Mouse (Mus musculus) heart, postnatal 36 days (tissue): ENCODE measurements around the gene Igf1r. TPM values are rescaled to one million over a fixed set of nuclear protein-coding genes. Genes with fewer than 3 reads are reported as not detected.

ENCODE experiments used
- DNase-seq, 2 experiments: peaks; one replicate each; pipeline ENCODE4 v3.0.0; 2021 to 2022
- intact Hi-C: fragments of 180-260 bp; cut with DNase I; formaldehyde crosslinking; loops from one replicate; pipeline ENCODE4 v1.15.1; 2025
- total RNA-seq, 2 experiments: library from RNA; stranded (reverse); gene quantifications; 2 replicates each; pipeline ENCODE4 v1.2.3; 2021

Igf1r gene
- total RNA-seq, result 10 to 100 TPM; 15.4 to 21.1 TPM

GRCm38 (mm10) chr7:67952777-67953700 is at the start of gene Igf1r:
Igf1r (plus strand) TSS chr7:67952827.
- intact Hi-C loops, result loop anchor here (10.0 kb wide), 1 partner anchor 278 kb away; no protein-coding TSS in a partner anchor

GRCm38 (mm10) chr7:67906358-67906757 is 46.3 kb upstream of the Igf1r start:
- intact Hi-C loops, result no loop called here
- DNase-seq, result no peak

More at GRCm38 (mm10) chr7:67952777-67953700, at the start of gene Igf1r:
- DNase-seq, result peak; percentile 52 to 67

DNA sequence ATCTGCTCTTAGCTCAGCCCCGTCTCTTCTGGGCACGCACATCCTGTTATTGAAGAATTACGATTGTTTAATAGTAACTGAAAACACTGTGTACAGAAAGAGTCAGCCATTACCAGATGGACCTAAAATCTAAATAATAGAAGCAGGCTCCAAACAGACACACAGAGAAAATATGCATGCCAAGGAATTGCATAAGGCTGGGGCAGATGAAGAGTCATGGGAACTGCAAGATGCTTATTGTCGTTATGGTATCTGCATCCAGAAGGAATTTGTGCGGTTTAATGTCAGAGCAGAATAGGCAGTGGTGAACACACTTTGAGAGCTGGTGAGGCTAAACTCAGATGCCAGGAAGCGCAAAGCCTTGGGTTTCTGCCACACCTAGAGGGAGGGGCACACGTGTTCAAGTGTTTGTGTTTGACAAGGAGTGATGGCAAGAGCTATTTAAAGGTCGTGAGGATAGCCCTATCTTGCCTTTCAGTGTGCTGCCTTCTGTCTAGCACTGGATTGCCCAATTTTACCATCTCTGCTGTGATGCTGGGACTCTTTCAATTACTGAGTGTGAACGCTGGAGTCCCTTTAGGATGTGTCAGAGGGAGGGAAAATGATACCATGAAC is 44.7 kb upstream of the Igf1r start:
- intact Hi-C loops, result no loop called here
- DNase-seq, result no peak

GRCm38 (mm10) chr7:67910528-67910927 is 42.1 kb upstream of the Igf1r start:
- intact Hi-C loops, result no loop called here
- DNase-seq, result no peak

DNA sequence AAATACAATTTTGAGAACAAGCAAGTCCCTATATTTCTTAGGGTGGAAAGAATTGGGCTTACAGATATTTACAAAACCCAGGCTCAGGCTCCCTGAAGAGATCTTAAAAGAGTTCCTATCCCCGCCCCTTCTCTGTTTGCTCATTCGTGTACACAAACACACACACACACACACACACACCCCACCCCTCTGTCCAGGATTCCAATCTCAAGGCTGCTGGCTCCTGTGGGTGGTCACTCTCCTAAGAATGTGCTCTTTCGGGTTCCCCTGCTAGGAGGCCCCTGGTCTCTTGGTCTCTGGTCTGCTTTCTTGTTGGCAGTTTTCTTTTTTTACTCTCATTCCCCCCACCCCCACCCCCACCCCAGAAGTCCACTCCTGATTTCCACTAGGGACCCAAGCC is 41.7 kb upstream of the Igf1r start:
- DNase-seq, result no peak
- intact Hi-C loops, result no loop called here

DNA sequence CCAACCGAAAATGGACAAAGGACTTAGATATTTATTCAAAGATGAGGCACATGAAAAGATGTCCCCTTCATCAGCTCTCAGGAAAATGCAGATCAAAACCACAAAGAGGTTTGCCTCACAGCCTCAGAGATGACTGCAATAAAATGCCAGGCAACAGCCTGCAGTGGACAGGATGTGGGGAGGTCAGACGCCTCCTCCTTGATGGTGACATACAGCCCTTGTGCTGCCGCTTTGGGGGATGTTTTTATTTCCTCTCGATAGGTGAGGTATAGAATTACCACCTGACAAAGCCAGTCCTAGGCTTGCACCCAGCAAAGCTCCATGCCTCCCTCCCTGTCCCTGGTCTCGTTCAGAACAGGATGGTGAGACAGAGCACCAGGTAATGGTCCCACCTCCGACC is 40.8 kb upstream of the Igf1r start:
- intact Hi-C loops, result no loop called here
- no peak for DNase-seq

- DNase-seq, result no peak
- intact Hi-C loops, result no loop called here
Observed at GRCm38 (mm10) chr7:67916960-67917359, 35.7 kb upstream of the Igf1r start.

- intact Hi-C loops, result no loop called here
- DNase-seq, result no peak
Observed at GRCm38 (mm10) chr7:67917753-67918152, 34.9 kb upstream of the Igf1r start.

DNA sequence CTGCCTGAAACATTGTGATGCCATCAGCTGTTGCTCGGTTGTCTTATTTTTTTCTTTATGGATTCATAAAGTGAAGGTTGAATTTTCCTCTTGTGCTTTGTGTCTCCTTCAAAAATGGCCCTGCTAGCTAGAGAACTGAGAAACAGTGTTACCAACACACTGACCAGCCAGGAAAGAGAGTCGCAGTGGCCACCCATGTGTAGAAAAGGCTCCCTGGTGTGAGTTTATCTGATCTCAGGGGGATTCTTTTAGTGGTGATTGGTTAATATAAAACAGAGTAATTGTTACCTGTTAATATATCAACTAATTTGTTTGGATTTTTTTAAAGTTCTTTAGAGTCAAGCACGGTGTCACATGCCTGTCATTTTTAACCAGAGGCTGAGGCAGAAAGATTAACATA is 33.2 kb upstream of the Igf1r start:
- DNase-seq, result no peak
- intact Hi-C loops, result no loop called here

GRCm38 (mm10) chr7:67924215-67924614 is 28.4 kb upstream of the Igf1r start:
- DNase-seq, result no peak
- intact Hi-C loops, result no loop called here

DNA sequence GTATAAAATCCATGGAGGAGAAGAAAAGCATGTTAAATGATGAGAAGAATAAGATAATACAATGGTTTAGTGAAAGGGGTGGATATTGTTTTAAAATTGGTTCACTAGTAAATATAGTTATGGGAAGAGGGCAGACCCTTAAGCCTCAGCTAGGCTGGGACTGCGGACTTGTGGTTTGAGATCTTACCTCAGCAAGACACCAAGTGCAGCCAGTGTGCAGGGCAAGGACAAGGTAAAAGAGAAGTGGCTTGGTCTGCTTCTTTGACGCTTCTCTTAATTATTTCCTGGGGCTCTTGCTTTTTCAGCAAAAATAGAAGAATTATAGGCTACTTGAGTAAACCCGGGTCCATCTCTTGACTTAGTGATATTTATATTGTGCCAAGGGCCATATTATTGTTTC is 22.5 kb upstream of the Igf1r start:
- intact Hi-C loops, result no loop called here
- DNase-seq, result no peak

DNA sequence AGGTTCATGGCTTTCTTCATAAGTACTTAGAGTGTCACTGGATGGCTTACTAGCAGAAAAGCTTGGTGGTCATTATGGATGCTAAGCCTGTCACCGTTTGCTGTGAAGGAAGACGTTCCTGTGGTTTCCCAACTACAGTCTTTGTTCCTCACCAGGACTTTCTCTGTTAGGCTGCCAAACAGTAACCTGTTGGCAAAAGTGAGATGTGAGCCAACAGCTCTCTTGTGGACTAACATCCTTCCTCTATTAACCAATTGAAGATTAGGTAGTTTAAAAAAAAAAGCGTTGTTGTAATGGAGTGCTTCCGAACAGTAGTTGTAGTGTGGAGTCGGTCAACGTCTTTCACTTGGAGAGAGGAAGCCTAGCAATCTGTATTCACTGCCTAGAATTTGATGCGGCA is 15.8 kb upstream of the Igf1r start:
- intact Hi-C loops, result no loop called here
- no peak for DNase-seq

GRCm38 (mm10) chr7:67943805-67944204 is 8.8 kb upstream of the Igf1r start:
- intact Hi-C loops, result loop anchor here (2.0 kb wide), 1 partner anchor 15 kb away; no protein-coding TSS in a partner anchor
- DNase-seq, result no peak

DNA sequence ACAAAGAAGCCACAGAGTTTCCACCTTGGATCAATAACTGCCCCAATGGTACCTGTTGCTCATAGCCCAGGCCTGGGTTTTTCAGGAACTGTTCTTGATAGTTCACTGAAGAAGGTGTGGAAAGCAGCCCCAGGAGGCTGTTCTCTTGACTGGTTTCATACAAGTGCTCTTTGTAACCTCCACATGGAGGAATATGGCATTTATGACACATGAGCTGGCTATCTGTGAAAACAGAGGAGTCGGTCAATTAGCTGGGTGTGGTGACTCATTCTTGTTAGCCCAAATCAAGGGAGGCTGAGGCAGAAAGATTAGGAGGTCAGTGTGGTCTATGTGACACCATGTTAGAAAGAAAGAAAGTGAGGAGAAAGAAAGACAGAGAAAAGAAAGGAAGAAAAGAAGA is 5.7 kb upstream of the Igf1r start:
- DNase-seq, result no peak
- intact Hi-C loops, result no loop called here

DNA sequence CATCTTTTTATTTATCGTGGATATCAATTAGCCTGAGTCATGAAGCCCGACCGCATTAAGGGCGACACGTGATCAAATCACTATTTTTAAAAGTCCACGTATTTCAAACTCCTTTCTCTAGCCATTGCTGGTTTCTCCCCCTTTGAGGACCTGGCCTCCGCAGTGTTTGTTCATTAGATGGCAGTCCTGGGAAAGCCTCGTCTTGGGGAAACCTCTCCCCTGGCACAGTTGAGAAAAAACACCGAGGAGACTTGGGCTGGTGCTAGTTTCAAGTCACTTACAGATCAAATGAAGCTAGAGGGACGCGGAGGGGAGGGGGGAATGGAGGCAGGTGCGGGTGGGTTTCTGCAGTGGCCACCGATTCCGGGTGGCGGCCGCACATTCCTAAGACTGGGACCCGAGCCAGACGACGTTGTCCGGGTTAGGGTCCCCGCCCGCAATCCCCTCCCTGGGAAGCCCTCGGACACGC is 2.2 kb upstream of the Igf1r start:
- DNase-seq, result no peak
- intact Hi-C loops, result loop anchor here (2.0 to 10.0 kb wide), 2 partner anchors 276 to 352 kb away; no protein-coding TSS in a partner anchor

DNA sequence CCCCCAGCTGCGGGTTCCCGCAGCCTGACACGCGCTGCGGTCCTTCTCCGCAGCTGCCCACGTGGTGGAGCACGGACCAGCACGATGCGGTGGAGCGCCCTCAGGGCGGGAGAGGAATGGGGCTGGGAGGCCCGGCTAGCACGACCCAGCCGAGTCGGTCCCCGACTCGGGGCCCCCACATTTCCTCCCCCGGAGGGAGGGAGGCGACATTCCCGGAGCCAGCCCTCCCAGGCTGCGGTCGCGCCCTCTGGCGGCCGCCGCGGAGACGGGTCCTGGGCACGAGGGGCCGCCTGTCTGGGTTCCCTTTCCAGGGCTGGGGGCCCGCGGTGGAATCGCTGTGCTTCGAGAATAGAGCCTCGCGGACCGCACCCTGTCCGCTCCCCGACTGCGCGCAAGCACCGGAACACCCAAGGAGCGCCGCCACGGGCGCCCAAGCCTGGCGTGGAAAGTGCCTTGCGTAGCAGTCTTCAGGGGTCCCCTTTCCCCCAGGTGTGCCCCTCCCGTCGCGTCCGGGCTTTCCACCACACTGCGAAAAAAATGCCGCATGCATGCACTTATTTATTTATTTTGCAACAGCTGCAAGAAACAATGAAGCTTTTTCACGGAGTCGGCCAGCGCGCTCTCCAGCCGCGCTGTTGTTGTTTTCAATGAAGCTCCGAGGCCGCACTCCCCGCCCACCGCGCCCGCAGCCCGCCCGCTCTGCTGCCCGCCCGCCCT is 1.7 kb upstream of the Igf1r start:
- intact Hi-C loops, result loop anchor here (1.0 to 10.0 kb wide), 3 partner anchors 179 to 352 kb away; no protein-coding TSS in a partner anchor
- peak; percentile 83 to 90 for DNase-seq

- intact Hi-C loops, result loop anchor here (1.0 to 10.0 kb wide), 3 partner anchors 179 to 351 kb away; no protein-coding TSS in a partner anchor
- peak; percentile 98 to 99 for DNase-seq
Observed at GRCm38 (mm10) chr7:67951532-67952035, 1.0 kb upstream of the Igf1r start.

DNA sequence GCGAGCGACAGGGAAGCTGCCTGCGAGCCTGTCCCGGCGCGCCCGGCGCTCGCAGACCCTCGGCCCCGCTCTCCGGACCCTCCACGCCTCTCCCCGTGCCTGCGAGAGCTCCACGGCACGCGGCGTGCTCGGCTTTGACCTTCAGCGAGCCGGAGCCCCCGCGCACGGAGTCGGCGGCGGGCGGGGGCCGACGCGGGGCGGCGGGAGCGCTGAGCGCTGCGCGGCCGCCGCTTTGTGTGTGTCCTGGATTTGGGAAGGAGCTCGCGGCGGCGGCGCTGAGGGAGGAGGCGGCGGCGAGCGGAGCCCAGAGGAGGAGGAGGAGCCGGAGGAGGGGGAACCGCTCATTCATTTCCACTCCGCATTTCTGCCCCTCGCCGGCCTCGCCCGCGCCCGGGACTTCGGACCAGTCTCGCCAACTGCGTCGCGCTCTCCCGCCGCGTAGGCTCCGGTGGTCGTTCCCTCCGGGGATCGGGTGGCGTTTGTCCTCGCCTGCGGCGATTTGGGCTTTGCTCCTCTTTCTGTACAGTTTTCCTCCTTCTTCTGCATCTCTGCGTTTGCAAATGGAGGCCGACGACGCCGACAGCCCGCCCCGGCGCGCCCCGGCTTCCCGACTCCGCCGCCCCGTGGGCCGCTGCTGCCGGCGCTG is 468 bp upstream of the Igf1r start:
- intact Hi-C loops, result loop anchor here (10.0 kb wide), 1 partner anchor 277 kb away; no protein-coding TSS in a partner anchor
- DNase-seq, result peak; percentile 76 to 83

DNA sequence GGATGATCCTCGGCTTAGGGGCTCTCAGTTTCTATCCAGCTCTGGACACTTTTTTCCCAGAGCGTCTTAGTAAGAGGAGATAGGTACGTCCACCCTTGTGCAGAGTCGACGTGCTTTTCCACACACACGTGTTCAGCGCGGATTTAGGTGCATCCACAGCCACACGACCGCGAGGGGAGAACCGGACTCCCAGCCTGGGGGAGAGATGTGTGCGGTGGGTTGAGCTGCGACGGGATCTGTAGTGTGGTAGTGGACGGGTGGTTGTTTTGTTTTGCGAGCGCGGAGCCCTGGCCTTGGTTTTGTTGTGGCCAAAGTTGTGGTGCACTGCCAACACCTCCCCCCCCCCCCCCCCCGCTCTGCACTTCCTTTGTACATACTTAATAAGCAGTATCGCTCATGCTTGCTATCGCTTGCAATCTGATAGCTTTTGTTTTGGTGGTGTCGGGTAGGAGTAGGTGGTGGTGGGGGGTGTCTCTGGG is 1.2 kb downstream of the Igf1r start:
- intact Hi-C loops, result loop anchor here (10.0 kb wide), 1 partner anchor 279 kb away; no protein-coding TSS in a partner anchor
- peak; percentile 32 to 34 for DNase-seq
